Mouse (Mus musculus): ENCODE measurements at regions not wholly inside any gene's neighbourhood (a gene's known extent, or its start where the extent isn't known, plus 50 kb on each side); places are given as distances from the start of the nearest gene placed in this dataset.

GRCm38 (mm10) chr8:60348291-60348690 is 154.7 kb downstream of the Gm10283 start:
- TF ChIP-seq CTCF (IDR thresholded peaks at IDR 0.05; ENCODE audit: low read depth) (no peak), EP300 (optimal IDR thresholded peaks at IDR 0.05) (no peak)

Measured in stomach, postnatal 0 days (tissue).